Mouse (Mus musculus): ENCODE measurements around the gene Dbn1.
A peak's percentile ranks its signal among the peaks of the same experiment; 100 is the strongest.

Dbn1 gene

GRCm38 (mm10) chr13:55510668-55511491 is 23.0 kb upstream of the Dbn1 start:
- DNase-seq (ENCODE audit: low spot score): peak; percentile 79

- DNase-seq (ENCODE audit: low spot score): no peak
Observed at GRCm38 (mm10) chr13:55510332-55510667, 22.4 kb upstream of the Dbn1 start.

- DNase-seq (ENCODE audit: low spot score): no peak
Observed at GRCm38 (mm10) chr13:55508531-55508930, 20.6 kb upstream of the Dbn1 start.

- peak; percentile 43 for DNase-seq (ENCODE audit: low spot score)
Observed at GRCm38 (mm10) chr13:55507877-55508276, 20.0 kb upstream of the Dbn1 start.

- DNase-seq (ENCODE audit: low spot score): no peak
Observed at GRCm38 (mm10) chr13:55506697-55507096, 18.8 kb upstream of the Dbn1 start.

- no peak for DNase-seq (ENCODE audit: low spot score)
Observed at GRCm38 (mm10) chr13:55505810-55506209, 17.9 kb upstream of the Dbn1 start.

GRCm38 (mm10) chr13:55504390-55504789 is 16.5 kb upstream of the Dbn1 start:
- DNase-seq (ENCODE audit: low spot score): no peak

- DNase-seq (ENCODE audit: low spot score): no peak
Observed at GRCm38 (mm10) chr13:55502405-55502804, 14.5 kb upstream of the Dbn1 start.

- DNase-seq (ENCODE audit: low spot score): no peak
Observed at GRCm38 (mm10) chr13:55500575-55500974, 12.7 kb upstream of the Dbn1 start.

- DNase-seq (ENCODE audit: low spot score): no peak
Observed at GRCm38 (mm10) chr13:55498906-55499305, 11.0 kb upstream of the Dbn1 start.

- DNase-seq (ENCODE audit: low spot score): no peak
Observed at GRCm38 (mm10) chr13:55496661-55497060, 8.8 kb upstream of the Dbn1 start.

GRCm38 (mm10) chr13:55495702-55496101 is 7.8 kb upstream of the Dbn1 start:
- DNase-seq (ENCODE audit: low spot score): peak; percentile 47

- no peak for DNase-seq (ENCODE audit: low spot score)
Observed at GRCm38 (mm10) chr13:55494883-55495621, 7.1 kb upstream of the Dbn1 start.

GRCm38 (mm10) chr13:55494257-55494656 is 6.3 kb upstream of the Dbn1 start:
- no peak for DNase-seq (ENCODE audit: low spot score)

GRCm38 (mm10) chr13:55486916-55487577 is 864 bp downstream of the Dbn1 start:
- peak; percentile 60 for DNase-seq (ENCODE audit: low spot score)

- peak; percentile 25 for DNase-seq (ENCODE audit: low spot score)
Observed at GRCm38 (mm10) chr13:55486029-55486794, 1.7 kb downstream of the Dbn1 start.

- DNase-seq (ENCODE audit: low spot score): peak; percentile 26
Observed at GRCm38 (mm10) chr13:55484520-55485088, 3.3 kb downstream of the Dbn1 start.

GRCm38 (mm10) chr13:55483593-55483992 is 4.3 kb downstream of the Dbn1 start:
- DNase-seq (ENCODE audit: low spot score): peak; percentile 77

GRCm38 (mm10) chr13:55483071-55483470 is 4.8 kb downstream of the Dbn1 start:
- DNase-seq (ENCODE audit: low spot score): no peak

GRCm38 (mm10) chr13:55482542-55482941 is 5.4 kb downstream of the Dbn1 start:
- no peak for DNase-seq (ENCODE audit: low spot score)

- DNase-seq (ENCODE audit: low spot score): no peak
Observed at GRCm38 (mm10) chr13:55479929-55480328, 8.0 kb downstream of the Dbn1 start.

- DNase-seq (ENCODE audit: low spot score): no peak
Observed at GRCm38 (mm10) chr13:55479008-55479407, 8.9 kb downstream of the Dbn1 start.

Measured in embryo, embryonic 10 days (tissue).